ENCODE assay signal across 26 mouse cellular contexts in the genomic region with DNA sequence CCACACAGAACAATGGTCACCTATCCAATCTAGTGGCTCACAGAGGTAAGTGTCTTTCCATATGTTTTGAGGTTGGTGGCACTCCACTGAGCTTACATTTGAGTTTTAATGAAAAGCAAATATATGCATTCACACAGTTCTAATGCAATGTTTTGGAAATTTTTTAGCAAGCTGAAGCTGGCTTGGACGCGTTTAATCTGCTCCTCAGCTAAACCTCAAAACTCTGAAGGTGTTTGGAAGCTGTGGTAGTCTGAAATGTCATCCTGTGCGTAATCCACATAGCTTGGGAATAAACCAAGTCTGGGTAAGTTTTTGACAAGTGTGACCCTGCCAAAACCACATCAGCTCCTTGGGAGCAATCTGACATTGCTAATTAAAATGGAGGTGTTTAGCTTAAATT.
"Had no signal": no experiment of that assay in that cellular context is flagged by ENCODE, and none has a peak within 500 bp of the region (broad histone marks: within the 10 kb centered on the region; RNA-seq: fewer than 3 reads in every experiment).

No protein-coding gene starts in this region.

- H3K4me2 ChIP-seq: heart, embryonic 11.5 days; hindbrain, embryonic 12.5 days; hindbrain, embryonic 14.5 days; intestine, embryonic 15.5 days; limb, embryonic 13.5 days; limb, embryonic 15.5 days; liver, embryonic 12.5 days had no signal

- H3K27ac ChIP-seq: heart, adult 2 months; hindbrain, embryonic 10.5 days; hindbrain, embryonic 12.5 days; hindbrain, embryonic 14.5 days; intestine, embryonic 15.5 days; kidney, postnatal 0 days; limb, embryonic 13.5 days; limb, embryonic 15.5 days; liver, embryonic 12.5 days; liver, embryonic 14.5 days had no signal

- H3K36me3 ChIP-seq: hindbrain, embryonic 10.5 days; hindbrain, embryonic 12.5 days; intestine, embryonic 15.5 days; limb, embryonic 13.5 days; limb, embryonic 15.5 days; liver, embryonic 12.5 days had no signal

- H3K4me3 ChIP-seq: heart, adult 2 months; hindbrain, embryonic 10.5 days; hindbrain, embryonic 12.5 days; intestine, embryonic 15.5 days; limb, embryonic 13.5 days; limb, embryonic 15.5 days; liver, embryonic 12.5 days had no signal

- ATAC-seq: hindbrain, embryonic 16.5 days; inflammation-experienced regulatory T-cells, adult 6 months; intestine, embryonic 15.5 days; intestine, postnatal 0 days; liver, embryonic 12.5 days had no signal

- H3K4me1 ChIP-seq: hindbrain, embryonic 10.5 days; hindbrain, embryonic 12.5 days; intestine, embryonic 15.5 days; limb, embryonic 13.5 days; limb, embryonic 15.5 days; liver, embryonic 12.5 days had no signal

- H3K9ac ChIP-seq: hindbrain, embryonic 12.5 days; hindbrain, embryonic 14.5 days; intestine, embryonic 15.5 days; limb, embryonic 13.5 days; limb, embryonic 15.5 days; liver, embryonic 12.5 days; liver, embryonic 14.5 days had no signal

- H3K27me3 ChIP-seq: hindbrain, embryonic 12.5 days; intestine, embryonic 15.5 days; limb, embryonic 13.5 days; limb, embryonic 15.5 days; liver, embryonic 12.5 days had no signal

- DNase-seq: gastrocnemius, postnatal 14 days; gastrocnemius, postnatal 36 days; heart, adult 11 months; heart, adult 2 months; heart, postnatal 10 days; heart, postnatal 4 days; kidney, adult 18-20 months; kidney, adult 8-10 months; kidney, postnatal 14 days; kidney, postnatal 36 days; layer of hippocampus, adult 9-11 months; layer of hippocampus, postnatal 36 days; left cerebral cortex, postnatal 4 days had no signal

- H3K9me3 ChIP-seq: hindbrain, embryonic 10.5 days; hindbrain, embryonic 12.5 days; intestine, embryonic 15.5 days; limb, embryonic 15.5 days had no signal
